Mouse (Mus musculus) brain, embryonic 14.5 days (tissue): Measurements from ENCODE around the gene Cfb. TPM values are rescaled to one million over a fixed set of nuclear protein-coding genes. Genes with fewer than 3 reads are reported as not detected.
"Not testable (repeated sequence)": the region's sequence is repeated elsewhere in the genome, so short reads cannot be mapped to it uniquely, and the experiment has no call there.

ENCODE experiments used
- DNase-seq: peaks from one replicate; pipeline ENCODE4 v3.0.0-alpha.2; 2011; ENCODE audit warnings: low read depth
- CTCF ChIP-seq: fragments of 200-500 bp; IDR thresholded peaks from 2 replicates; pipeline ENCODE4 v1.5.1; 2012; ENCODE audit warnings: inconsistent platforms, mild to moderate bottlenecking, moderate library complexity, borderline replicate concordance; ENCODE audit not compliant: insufficient read depth, insufficient read length; ENCODE audit errors: extremely low read depth
- POLR2A ChIP-seq: fragments of 200-500 bp; IDR thresholded peaks from 2 replicates; pipeline ENCODE4 v1.6.1; 2012; ENCODE audit warnings: mild to moderate bottlenecking, inconsistent platforms, borderline replicate concordance; ENCODE audit not compliant: poor library complexity, insufficient read depth, insufficient read length, severe bottlenecking; ENCODE audit errors: extremely low read depth
- polyA plus RNA-seq: library from polyadenylated mRNA; depleted of rRNA; stranded (reverse); fragments of >200 nt; gene quantifications from 2 replicates; pipeline ENCODE4 v1.2.3, GENCODE M21; 2012

The Cfb gene
- polyA plus RNA-seq, 1 experiment: 0.42 TPM

DNA sequence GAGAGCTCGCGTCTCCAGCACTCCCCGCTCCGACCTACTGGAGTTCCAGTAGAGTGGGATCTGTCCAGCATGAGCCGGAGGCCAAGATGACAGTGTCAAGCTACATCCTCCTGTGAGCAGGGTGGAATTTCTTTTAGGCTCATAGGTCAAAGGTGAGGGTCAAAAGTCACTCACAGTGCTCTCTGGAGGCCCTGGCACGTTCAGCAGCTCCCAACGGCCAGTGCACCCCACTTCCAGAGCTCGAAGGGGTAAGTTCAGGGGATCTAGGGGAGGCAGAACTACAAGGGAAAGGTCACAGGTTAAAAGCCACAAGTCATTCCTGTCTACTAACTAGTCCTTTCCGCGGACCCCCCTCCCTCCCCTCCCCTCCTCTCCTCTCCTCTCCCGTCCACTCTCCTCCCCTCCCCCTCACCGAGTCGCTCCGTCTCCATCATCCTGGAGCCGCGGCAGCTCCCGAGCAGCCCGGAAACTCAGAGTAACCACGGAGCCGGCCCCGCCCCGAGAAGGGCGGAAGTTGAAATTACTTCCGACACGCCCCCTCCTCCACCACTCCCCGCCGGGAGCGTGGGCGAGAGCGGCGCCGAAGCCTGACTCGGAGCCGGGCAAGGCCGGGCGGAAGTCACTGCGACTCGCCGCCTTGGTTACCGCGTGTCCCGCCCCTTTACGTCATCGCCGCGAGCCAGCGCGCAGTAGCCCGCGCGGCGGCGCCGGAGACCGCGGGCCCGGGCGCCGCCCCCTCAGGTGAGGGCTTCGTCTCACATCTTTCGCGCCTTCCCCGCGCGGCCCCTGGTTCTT lies 12.4 kb downstream of the Cfb start, which contains the start of the genes Skiv2l and Nelfe:
Skiv2l (minus strand) TSS at position 489 of the 795 bp plus-strand sequence.
Nelfe (plus strand) TSS at position 670 of the 795 bp plus-strand sequence.
- peak; percentile 99 for DNase-seq
- TF ChIP-seq CTCF (no peak), POLR2A (peak; percentile 96)

DNA sequence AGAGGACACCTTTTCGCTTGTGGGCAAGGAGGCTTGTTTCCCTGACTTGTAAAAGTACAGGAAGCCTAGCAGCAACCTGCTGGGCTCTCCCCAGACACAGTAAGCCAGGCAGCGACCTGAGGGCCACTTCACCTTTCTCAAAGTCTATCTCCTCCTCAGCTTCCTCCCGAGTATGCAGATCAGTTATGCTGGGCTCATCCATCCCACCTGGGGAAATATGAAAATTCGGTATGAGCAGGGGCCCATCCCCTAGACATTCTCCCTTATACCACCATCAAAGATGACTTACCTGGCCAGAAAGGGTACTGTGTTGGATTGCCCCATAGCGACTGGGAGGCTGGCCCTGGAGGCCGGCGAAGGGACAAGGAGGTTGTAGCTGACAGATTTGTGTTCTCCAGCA lies 14.7 kb downstream of the Cfb start:
- TF ChIP-seq CTCF (no peak), POLR2A (no peak)
- DNase-seq: no peak

DNA sequence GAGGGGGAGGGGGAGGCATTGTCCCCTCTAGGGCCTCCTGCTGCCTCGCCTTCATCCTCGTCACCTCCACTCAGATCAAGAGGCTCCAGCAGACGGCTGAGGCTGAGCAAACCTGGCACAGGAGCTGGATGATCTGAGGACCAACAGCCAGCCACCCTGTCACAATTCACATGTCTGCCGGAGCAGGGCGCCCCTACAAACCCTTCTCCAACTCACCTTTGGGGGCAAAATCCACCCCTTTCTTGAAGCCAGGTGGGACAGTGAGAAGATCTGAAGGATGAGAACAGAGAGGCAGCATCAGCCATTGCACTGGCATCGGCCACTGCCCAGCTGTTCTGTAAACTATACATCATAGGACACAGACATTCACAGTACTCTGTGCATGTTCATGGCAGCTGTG lies 15.1 kb downstream of the Cfb start:
- no peak for DNase-seq
- no peak for TF ChIP-seq CTCF
- no peak for TF ChIP-seq POLR2A

DNA sequence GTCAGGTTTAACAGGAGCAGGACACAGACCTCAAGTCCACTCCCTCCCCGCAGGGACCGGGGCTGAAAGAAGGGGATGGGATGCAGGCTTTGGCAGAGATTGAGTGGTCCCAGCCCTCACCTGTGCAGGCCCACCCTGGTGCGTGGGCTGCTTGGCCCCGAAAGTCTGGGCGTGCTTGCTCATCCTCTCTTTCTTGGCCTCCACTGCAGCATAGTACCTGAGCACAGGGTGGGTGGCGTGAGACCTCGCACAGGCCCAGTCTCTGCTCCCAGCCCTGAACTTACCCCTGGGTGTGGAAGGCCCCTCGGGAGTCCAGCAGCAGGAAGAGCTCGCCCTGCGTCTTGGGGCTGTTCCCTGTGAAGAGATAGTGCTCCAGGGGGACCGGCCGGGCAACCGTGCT lies 17.4 kb downstream of the Cfb start:
- TF ChIP-seq CTCF: no peak
- no peak for TF ChIP-seq POLR2A
- no peak for DNase-seq

DNA sequence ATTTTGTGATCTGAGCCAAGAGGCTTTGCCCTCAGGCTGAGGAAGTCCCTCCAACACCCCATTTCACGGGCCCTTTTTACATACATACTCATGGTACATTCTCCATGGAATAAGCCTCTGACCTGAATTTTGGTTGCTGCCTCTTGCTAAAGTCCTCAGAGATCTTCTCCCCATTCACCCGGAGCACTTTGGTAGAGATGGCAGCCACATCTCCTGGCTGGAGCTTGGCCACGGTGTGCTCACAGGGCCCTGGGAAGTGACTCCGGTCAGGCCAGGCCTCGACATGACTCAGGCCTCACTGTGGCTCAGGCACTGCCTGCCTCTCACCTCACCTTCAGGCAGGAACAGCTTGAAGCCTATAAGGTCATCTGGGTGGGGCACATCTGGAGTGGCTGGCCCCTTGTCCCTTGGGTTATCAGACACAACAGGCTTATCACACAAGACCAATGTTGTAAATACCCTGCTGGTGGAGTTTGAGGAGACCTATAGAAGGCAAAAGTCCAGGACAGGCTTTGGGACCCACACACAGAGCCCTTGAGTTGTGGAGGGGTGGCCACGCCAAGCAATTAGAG lies 21.5 kb downstream of the Cfb start:
- TF ChIP-seq POLR2A: no peak
- no peak for TF ChIP-seq CTCF

DNA sequence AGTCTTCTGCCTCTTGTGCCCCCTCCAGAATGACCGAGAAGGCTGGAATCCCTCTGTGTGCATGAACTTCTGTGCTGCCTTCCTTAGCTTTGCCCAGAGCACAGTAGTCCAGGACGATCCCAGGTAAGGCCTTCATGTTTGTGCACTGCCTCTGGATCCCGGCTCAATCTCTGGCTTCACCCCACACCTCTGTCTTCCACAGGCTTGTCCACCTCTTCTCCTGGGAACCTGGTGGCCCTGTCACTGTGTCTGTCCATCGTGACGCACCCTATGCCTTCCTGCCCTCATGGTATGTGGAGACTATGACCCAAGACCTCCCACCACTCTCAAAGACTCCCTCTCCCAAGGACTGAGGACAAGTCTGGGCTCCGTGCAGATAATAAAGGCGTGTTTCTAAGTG lies 23.5 kb downstream of the Cfb start:
- DNase-seq: no peak
- TF ChIP-seq CTCF (no peak), POLR2A (no peak)

More for the DNA sequence above, 21.5 kb downstream of the Cfb start:
- DNase-seq: no peak

DNA sequence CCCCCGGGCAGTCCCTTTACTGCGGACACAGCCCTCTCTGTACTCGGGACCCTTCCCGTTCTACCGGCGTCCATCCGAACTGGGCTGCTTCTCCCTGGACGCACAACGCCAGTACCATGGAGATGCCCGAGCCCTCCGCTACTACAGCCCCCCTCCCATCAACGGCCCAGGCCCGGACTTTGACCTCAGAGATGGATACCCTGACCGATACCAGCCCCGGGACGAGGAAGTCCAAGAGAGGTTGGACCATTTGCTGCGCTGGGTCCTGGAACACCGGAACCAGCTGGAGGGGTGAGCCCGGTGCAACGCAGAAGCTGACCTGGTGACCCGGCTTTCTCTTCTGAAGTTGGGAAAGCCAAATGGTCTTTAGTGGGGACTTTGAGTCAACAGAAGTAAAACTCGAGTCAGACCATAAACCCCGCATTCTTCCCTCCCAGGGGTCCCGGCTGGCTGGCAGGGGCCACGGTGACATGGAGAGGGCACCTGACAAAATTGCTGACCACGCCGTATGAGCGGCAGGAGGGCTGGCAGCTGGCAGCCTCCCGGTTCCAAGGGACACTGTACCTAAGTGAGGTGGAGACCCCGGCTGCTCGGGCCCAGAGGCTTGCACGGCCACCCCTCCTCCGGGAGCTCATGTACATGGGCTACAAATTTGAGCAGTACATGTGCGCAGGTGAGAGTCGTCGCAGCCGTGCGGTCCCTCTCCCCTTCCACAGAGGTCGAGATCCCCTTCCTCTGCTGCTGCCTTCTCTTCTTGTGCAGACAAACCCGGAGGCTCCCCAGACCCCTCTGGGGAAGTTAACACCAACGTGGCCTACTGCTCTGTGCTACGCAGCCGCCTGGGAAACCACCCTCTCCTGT lies 24.6 kb downstream of the Cfb start:
- DNase-seq: no peak
- TF ChIP-seq CTCF: no peak
- no peak for TF ChIP-seq POLR2A

DNA sequence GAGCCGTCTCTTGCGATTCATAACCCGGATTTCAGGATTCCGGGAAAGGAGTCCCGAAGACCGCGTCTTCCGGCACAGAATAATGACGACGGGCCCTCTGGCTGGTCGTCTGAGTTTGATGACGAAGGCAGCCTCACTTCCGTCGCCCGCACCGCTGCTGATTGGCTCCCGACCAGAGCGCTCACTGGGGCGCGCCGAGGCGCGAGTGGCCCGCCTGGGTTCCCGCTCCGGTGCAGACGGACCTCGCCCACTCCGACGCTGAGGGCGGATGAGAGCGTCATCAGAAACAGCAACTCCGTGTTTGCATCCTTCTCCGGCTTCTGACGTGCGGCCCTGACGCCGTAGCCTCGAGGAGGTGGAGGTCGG lies 25.5 kb downstream of the Cfb start, which contains the start of the genes Stk19 and Dxo:
Stk19 (minus strand) TSS at position 90 of the 366 bp plus-strand sequence.
Dxo (plus strand) TSS at position 164 of the 366 bp plus-strand sequence.
- DNase-seq: peak; percentile 99

DNA sequence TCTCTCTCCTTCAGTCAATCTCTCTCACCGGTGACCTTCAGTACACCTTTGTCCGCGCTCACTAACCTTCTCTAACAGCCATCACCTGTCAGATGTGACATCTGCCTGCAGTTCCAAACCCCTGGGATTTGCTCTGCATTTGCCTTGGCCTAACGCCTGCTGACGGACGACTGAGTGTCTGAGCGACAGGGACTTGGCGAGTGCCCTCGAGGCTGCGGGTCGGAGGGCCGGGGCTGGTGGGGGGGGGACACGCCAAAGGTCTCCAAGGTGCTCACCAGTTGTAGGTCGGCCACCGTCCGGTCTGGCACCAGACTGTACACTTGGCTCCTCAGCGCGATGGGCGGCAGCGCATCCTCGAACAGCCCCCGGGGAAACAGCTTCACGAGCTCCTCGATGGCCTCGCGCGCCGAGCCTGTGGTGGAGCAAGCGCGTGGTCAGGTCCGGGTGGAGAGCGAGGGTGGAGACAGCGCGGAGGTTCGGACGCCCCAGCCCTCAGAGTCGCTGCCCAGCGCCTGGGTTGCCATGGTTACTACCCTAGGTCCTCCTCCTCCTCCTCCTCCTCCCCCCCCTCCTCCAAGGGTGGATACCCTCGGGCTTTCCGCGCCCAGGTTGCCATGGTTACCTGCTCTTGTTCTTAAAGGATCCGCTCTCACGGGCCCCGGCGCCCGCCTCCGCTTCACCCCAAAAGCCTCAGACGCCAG lies 26.0 kb downstream of the Cfb start:
- TF ChIP-seq CTCF: no peak
- TF ChIP-seq POLR2A: no peak
- no peak for DNase-seq

More for the DNA sequence above, 25.5 kb downstream of the Cfb start, which contains the start of the genes Stk19 and Dxo:
- no peak for TF ChIP-seq CTCF
- TF ChIP-seq POLR2A: peak; percentile 84

DNA sequence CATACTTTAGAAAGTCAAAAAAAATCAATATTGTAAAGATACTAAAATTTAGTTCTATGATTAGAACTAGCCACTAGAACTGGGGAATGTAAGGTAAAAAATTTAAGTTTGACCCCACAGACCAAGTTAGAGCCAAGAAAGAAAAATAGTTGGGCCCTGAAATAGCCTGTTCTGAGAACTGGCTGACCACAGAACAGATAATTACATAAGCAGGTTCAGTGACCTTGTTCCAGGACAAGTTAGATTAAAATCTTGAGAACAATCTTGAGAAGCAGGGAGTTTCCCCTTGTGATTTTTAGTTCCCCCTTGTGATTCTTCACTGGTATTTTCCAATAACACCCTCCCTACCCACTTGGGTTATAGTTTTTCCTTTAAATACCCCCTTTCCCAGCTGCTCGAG lies 31.5 kb downstream of the Cfb start:
- not testable (repeated sequence) for DNase-seq

DNA sequence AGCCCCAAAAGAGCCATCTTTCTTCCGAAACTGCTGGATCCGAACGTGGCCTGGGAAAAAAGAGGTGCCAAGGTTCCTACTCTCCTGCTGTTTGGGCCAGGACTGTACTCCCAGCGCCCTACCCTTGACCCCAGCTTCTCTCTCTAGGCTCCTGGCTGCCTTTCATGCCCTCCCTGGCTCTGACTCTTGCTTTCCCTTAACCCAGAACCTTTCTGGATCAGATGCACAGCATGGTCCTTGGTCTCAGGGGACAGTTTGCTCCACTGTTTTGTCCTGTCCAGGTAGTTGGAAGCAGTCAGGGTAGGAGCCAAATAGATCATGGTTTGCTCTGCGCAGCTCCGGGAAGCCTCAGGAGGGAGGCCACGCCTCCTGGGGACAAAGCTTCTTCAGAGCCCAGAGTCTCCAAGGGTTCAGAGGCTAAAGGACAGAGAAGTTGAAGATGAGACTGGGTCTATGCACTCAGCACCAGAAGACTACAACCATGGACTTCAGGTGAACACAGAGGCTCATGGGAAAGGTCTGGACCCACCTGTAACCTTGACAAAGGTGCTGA lies 47.4 kb downstream of the Cfb start:
- no peak for TF ChIP-seq POLR2A
- no peak for TF ChIP-seq CTCF
- no peak for DNase-seq

DNA sequence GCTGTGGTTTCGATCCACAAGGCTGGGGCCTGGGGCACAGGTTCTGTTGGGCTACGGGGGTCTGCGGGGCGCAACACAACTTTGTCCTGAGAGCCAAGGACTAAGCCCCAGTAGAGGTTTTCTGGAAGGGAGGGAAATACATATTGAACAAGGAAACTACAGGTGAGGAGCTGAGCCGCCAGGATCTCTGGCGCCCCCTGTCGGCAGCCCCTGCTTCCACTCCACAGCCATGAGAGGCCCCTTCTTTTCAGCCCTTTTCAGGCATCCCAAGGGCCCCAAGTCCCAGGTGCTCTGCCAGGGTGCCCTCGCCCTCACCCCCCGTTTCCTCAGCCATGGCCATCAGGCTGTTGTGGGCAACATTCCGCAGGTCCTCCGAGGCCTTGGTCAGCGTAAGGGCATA lies 48.6 kb downstream of the Cfb start:
- DNase-seq: peak; percentile 9
- TF ChIP-seq CTCF: peak; percentile 71
